Comparison of ENCODE assay signal across 9 mouse cellular contexts in genomic region chr13:97549384-97549783, GRCm38 (mm10).
A peak's percentile ranks its signal among the peaks of the same experiment; 100 is the strongest.
DNase-seq lines count a peak whose midpoint lies in the region; ATAC-seq and TF ChIP-seq lines count a peak whose summit lies in the region.
"Had no signal": no experiment of that assay in that cellular context is flagged by ENCODE, and none has a peak within 500 bp of the region (broad histone marks: within the 10 kb centered on the region; RNA-seq: fewer than 3 reads in every experiment).

No protein-coding gene starts in this region.

- TF ChIP-seq POLR2A in small intestine, adult 2 months (IDR thresholded peaks at IDR 0.05; ENCODE audit: low read depth, low read length), result no peak

- no peak for ATAC-seq in heart, embryonic 15.5 days (replicated peaks; ENCODE audit: insufficient number of reproducible peaks, insufficient read depth, low FRiP score, low read depth)
- no peak for ATAC-seq in lung, embryonic 16.5 days (ENCODE audit: low read depth)
- no peak for ATAC-seq in hindbrain, embryonic 12.5 days (ENCODE audit: low FRiP score)
- no peak for ATAC-seq in granulocyte monocyte progenitor cell, adult 5-6 weeks (replicated peaks; ENCODE audit: poor library complexity, severe bottlenecking)
- ATAC-seq: inflammation-experienced regulatory T-cells, adult 6 months had no signal

- peak overlapping the region; percentile 83 for H3K27ac ChIP-seq in heart, embryonic 15.5 days
- H3K27ac ChIP-seq in lung, embryonic 16.5 days (ENCODE audit: low read length), result peak overlapping the region; percentile 93
- peak overlapping the region; percentile 52; the same call in 1 of the 2 replicates for H3K27ac ChIP-seq in hindbrain, embryonic 12.5 days
- H3K27ac ChIP-seq in small intestine, adult 2 months (ENCODE audit: insufficient read depth, low read depth, low read length), result 0 out of 2 replicates have a peak overlapping the region, but pooled peaks have one; percentile 56

- DNase-seq in heart, adult 9 months (ENCODE audit: low spot score in 2 of 2), result no peak
- no peak for DNase-seq in lung, postnatal 25 days (ENCODE audit: low spot score)
- DNase-seq: thymus, postnatal 25 days had no signal

- H3K4me3 ChIP-seq in heart, embryonic 15.5 days, result no peak overlapping the region
- no peak overlapping the region for H3K4me3 ChIP-seq in lung, embryonic 16.5 days (ENCODE audit: low read length)
- H3K4me3 ChIP-seq in hindbrain, embryonic 12.5 days, result no peak overlapping the region
- no peak overlapping the region for H3K4me3 ChIP-seq in small intestine, adult 2 months (ENCODE audit: low read depth, low read length)

- H3K4me2 ChIP-seq in heart, embryonic 15.5 days, result no peak overlapping the region
- H3K4me2 ChIP-seq in lung, embryonic 16.5 days (ENCODE audit: low read depth, low read length), result no peak overlapping the region
- no peak overlapping the region for H3K4me2 ChIP-seq in hindbrain, embryonic 12.5 days (replicated peaks)

- no peaks in the 10 kb centered on the region for H3K27me3 ChIP-seq in heart, embryonic 15.5 days
- H3K27me3 ChIP-seq in lung, embryonic 16.5 days (ENCODE audit: control insufficient read depth, insufficient read depth, low read depth, low read length), result no peaks in the 10 kb centered on the region
- H3K27me3 ChIP-seq in hindbrain, embryonic 12.5 days, result no peaks in the 10 kb centered on the region
- no peaks in the 10 kb centered on the region for H3K27me3 ChIP-seq in small intestine, adult 2 months (ENCODE audit: control insufficient read depth, insufficient read depth, low read length)

- no peaks in the 10 kb centered on the region for H3K36me3 ChIP-seq in heart, embryonic 15.5 days
- H3K36me3 ChIP-seq in lung, embryonic 16.5 days (ENCODE audit: control insufficient read depth, insufficient read depth, low read length), result no peaks in the 10 kb centered on the region
- no peaks in the 10 kb centered on the region for H3K36me3 ChIP-seq in hindbrain, embryonic 12.5 days
- no peaks in the 10 kb centered on the region for H3K36me3 ChIP-seq in small intestine, adult 2 months (ENCODE audit: control insufficient read depth, insufficient read depth, low read length)

- H3K9me3 ChIP-seq in heart, embryonic 15.5 days (replicated peaks), result no peaks in the 10 kb centered on the region
- H3K9me3 ChIP-seq in lung, embryonic 16.5 days (ENCODE audit: control insufficient read depth, low read length), result no peaks in the 10 kb centered on the region; the same call in 1 of the 2 replicates
- no peaks in the 10 kb centered on the region for H3K9me3 ChIP-seq in hindbrain, embryonic 12.5 days (replicated peaks)

- no peak for TF ChIP-seq CTCF in small intestine, adult 2 months (IDR thresholded peaks at IDR 0.05; ENCODE audit: extremely low read depth, insufficient read length, insufficient replicate concordance, low read depth, low read length)

- no peak overlapping the region for H3K9ac ChIP-seq in heart, embryonic 15.5 days
- no peak overlapping the region for H3K9ac ChIP-seq in lung, embryonic 16.5 days (ENCODE audit: low read length)
- no peak overlapping the region for H3K9ac ChIP-seq in hindbrain, embryonic 12.5 days

- H3K4me1 ChIP-seq in heart, embryonic 15.5 days (replicated peaks), result peaks cover 21% of the 10 kb centered on the region
- peaks cover 31% of the 10 kb centered on the region for H3K4me1 ChIP-seq in lung, embryonic 16.5 days (replicated peaks; ENCODE audit: control insufficient read depth, insufficient read depth, low read length)
- peaks cover 19% of the 10 kb centered on the region for H3K4me1 ChIP-seq in hindbrain, embryonic 12.5 days
- peaks cover 24% of the 10 kb centered on the region; the same call in 1 of the 2 replicates for H3K4me1 ChIP-seq in small intestine, adult 2 months (ENCODE audit: control insufficient read depth, insufficient read depth, insufficient read length, low read length)

- WGBS in heart, embryonic 15.5 days, result 87% methylated on average over 6 of the region's 6 CpGs
- 79% methylated on average over 6 of the region's 6 CpGs for WGBS in lung, embryonic 16.5 days
- WGBS in hindbrain, embryonic 12.5 days, result 93% methylated on average over 6 of the region's 6 CpGs
- WGBS in small intestine, adult 2 months, result 93% methylated on average over 6 of the region's 6 CpGs
